In genomic region chr11:87259792-87260191, GRCm38 (mm10) we compare ENCODE assay signal across 22 mouse cellular contexts.
A peak's percentile ranks its signal among the peaks of the same experiment; 100 is the strongest.
DNase-seq lines count a peak whose midpoint lies in the region; ATAC-seq and TF ChIP-seq lines count a peak whose summit lies in the region.
"Had no signal": no experiment of that assay in that cellular context is flagged by ENCODE, and none has a peak within 500 bp of the region (broad histone marks: within the 10 kb centered on the region; RNA-seq: fewer than 3 reads in every experiment).

No protein-coding gene starts in this region.

- TF ChIP-seq POLR2A in thymus, adult 2 months (IDR thresholded peaks at IDR 0.05; ENCODE audit: control insufficient read depth, extremely low read depth, insufficient read depth, low read length, poor library complexity) = no peak

- WGBS in heart, embryonic 13.5 days = 56% methylated on average over 10 of the region's 10 CpGs
- WGBS in thymus, adult 2 months = 31% methylated on average over 10 of the region's 10 CpGs
- 16% methylated on average over 10 of the region's 10 CpGs for WGBS in liver, embryonic 13.5 days (ENCODE audit: insufficient replicate concordance)
- WGBS in stomach, postnatal 0 days = 68% methylated on average over 10 of the region's 10 CpGs

- TF ChIP-seq EP300 in stomach, postnatal 0 days (optimal IDR thresholded peaks at IDR 0.05) = no peak

- peak overlapping the region; percentile 42 for H3K4me2 ChIP-seq in heart, embryonic 13.5 days
- peak overlapping the region; percentile 43 for H3K4me2 ChIP-seq in liver, embryonic 13.5 days
- no peak overlapping the region for H3K4me2 ChIP-seq in stomach, postnatal 0 days (replicated peaks; ENCODE audit: low read depth)
- H3K4me2 ChIP-seq: hindbrain, embryonic 13.5 days; intestine, embryonic 15.5 days had no signal

- TF ChIP-seq CTCF in thymus, adult 2 months (IDR thresholded peaks at IDR 0.05; ENCODE audit: borderline replicate concordance, control insufficient read depth, extremely low read depth, insufficient read depth, low read length, poor library complexity) = no peak
- no peak for TF ChIP-seq CTCF in stomach, postnatal 0 days (IDR thresholded peaks at IDR 0.05; ENCODE audit: low read depth)

- 0 out of 2 replicates have a peak overlapping the region, but pooled peaks have one; percentile 36 for H3K27ac ChIP-seq in heart, embryonic 13.5 days (replicated peaks)
- H3K27ac ChIP-seq in thymus, adult 2 months (ENCODE audit: control insufficient read depth, insufficient read depth, low read length) = peak overlapping the region; percentile 64; the same call in 1 of the 2 replicates
- H3K27ac ChIP-seq in liver, embryonic 13.5 days = no peak overlapping the region
- H3K27ac ChIP-seq in stomach, postnatal 0 days (replicated peaks) = no peak overlapping the region
- H3K27ac ChIP-seq: embryonic facial prominence, embryonic 10.5 days; intestine, embryonic 15.5 days; left cerebral cortex, adult 2 months; limb, embryonic 10.5 days had no signal

- no peak for ATAC-seq in heart, embryonic 13.5 days (ENCODE audit: extremely low read depth, insufficient number of reproducible peaks, low FRiP score, low TSS enrichment)
- peak; percentile 55; the same call in 1 of the 2 replicates for ATAC-seq in liver, embryonic 13.5 days (ENCODE audit: low read depth)
- ATAC-seq in megakaryocyte-erythroid progenitor cell, adult 5-6 weeks (replicated peaks; ENCODE audit: low FRiP score, low TSS enrichment, poor library complexity, severe bottlenecking) = peak; percentile 37; the same call in 1 of the 2 replicates
- ATAC-seq in stomach, postnatal 0 days (ENCODE audit: low FRiP score, low TSS enrichment) = no peak
- ATAC-seq: forebrain, embryonic 14.5 days; intestine, embryonic 15.5 days; midbrain, embryonic 16.5 days; Patski had no signal

- H3K4me3 ChIP-seq in heart, embryonic 13.5 days = peak overlapping the region; percentile 6; the same call in 1 of the 2 replicates
- H3K4me3 ChIP-seq in thymus, adult 2 months (ENCODE audit: control insufficient read depth, insufficient read depth, low read length) = peak overlapping the region; percentile 19; the same call in 1 of the 2 replicates
- no peak overlapping the region for H3K4me3 ChIP-seq in liver, embryonic 13.5 days (replicated peaks)
- H3K4me3 ChIP-seq in stomach, postnatal 0 days (ENCODE audit: low read depth, low read length) = no peak overlapping the region
- H3K4me3 ChIP-seq: embryonic facial prominence, embryonic 10.5 days; hindbrain, embryonic 13.5 days; intestine, embryonic 15.5 days; left cerebral cortex, adult 2 months; limb, embryonic 10.5 days had no signal

- H3K4me1 ChIP-seq in heart, embryonic 13.5 days = peaks cover 26% of the 10 kb centered on the region
- peaks cover 24% of the 10 kb centered on the region for H3K4me1 ChIP-seq in thymus, adult 2 months (replicated peaks; ENCODE audit: control insufficient read depth, insufficient read depth, low read length)
- H3K4me1 ChIP-seq in liver, embryonic 13.5 days (replicated peaks) = peaks cover 19% of the 10 kb centered on the region
- no peaks in the 10 kb centered on the region for H3K4me1 ChIP-seq in stomach, postnatal 0 days (replicated peaks; ENCODE audit: control insufficient read depth, insufficient read depth)
- H3K4me1 ChIP-seq: intestine, embryonic 15.5 days had no signal

- no peak for DNase-seq in heart, adult 11 months
- no peak for DNase-seq in thymus, adult 2 months
- no peak for DNase-seq in thymus, adult 18-20 months
- no peak for DNase-seq in liver, embryonic 13.5 days
- no peak for DNase-seq in adrenal gland, postnatal 10 days
- no peak for DNase-seq in stomach, postnatal 0 days (ENCODE audit: low spot score)
- DNase-seq: B cell, adult 2 months; cerebellum, adult 9-11 months; gastrocnemius, postnatal 36 days; lung, adult 2 months; right cerebral cortex, adult 18-20 months; thymus, postnatal 14 days had no signal

- H3K27me3 ChIP-seq in heart, embryonic 13.5 days (replicated peaks) = no peaks in the 10 kb centered on the region
- no peaks in the 10 kb centered on the region for H3K27me3 ChIP-seq in thymus, adult 2 months (ENCODE audit: control insufficient read depth, insufficient read depth, low read length)
- H3K27me3 ChIP-seq in liver, embryonic 13.5 days = no peaks in the 10 kb centered on the region
- H3K27me3 ChIP-seq in stomach, postnatal 0 days (ENCODE audit: control insufficient read depth, insufficient read depth, low read length) = no peaks in the 10 kb centered on the region
- H3K27me3 ChIP-seq: hindbrain, embryonic 13.5 days; intestine, embryonic 15.5 days; Patski had no signal

- no peaks in the 10 kb centered on the region for H3K36me3 ChIP-seq in heart, embryonic 13.5 days
- H3K36me3 ChIP-seq in thymus, adult 2 months (ENCODE audit: control insufficient read depth, insufficient read depth, low read length) = no peaks in the 10 kb centered on the region
- no peaks in the 10 kb centered on the region for H3K36me3 ChIP-seq in liver, embryonic 13.5 days
- no peaks in the 10 kb centered on the region for H3K36me3 ChIP-seq in stomach, postnatal 0 days (ENCODE audit: control insufficient read depth, insufficient read depth, low read length)
- H3K36me3 ChIP-seq: embryonic facial prominence, embryonic 10.5 days; hindbrain, embryonic 13.5 days; intestine, embryonic 15.5 days; limb, embryonic 10.5 days had no signal

- H3K9ac ChIP-seq in heart, embryonic 13.5 days = no peak overlapping the region
- H3K9ac ChIP-seq in liver, embryonic 13.5 days = no peak overlapping the region
- no peak overlapping the region for H3K9ac ChIP-seq in stomach, postnatal 0 days (ENCODE audit: low read length)
- H3K9ac ChIP-seq: hindbrain, embryonic 13.5 days; intestine, embryonic 15.5 days had no signal

- no peaks in the 10 kb centered on the region for H3K9me3 ChIP-seq in heart, embryonic 13.5 days
- H3K9me3 ChIP-seq in liver, embryonic 13.5 days (replicated peaks) = no peaks in the 10 kb centered on the region
- no peaks in the 10 kb centered on the region for H3K9me3 ChIP-seq in stomach, postnatal 0 days (ENCODE audit: control insufficient read depth, low read length)
- H3K9me3 ChIP-seq: embryonic facial prominence, embryonic 10.5 days; hindbrain, embryonic 13.5 days; intestine, embryonic 15.5 days; limb, embryonic 10.5 days had no signal

Comparison
In these comparisons a context has a peak if more than half of its experiments do, and no peak if none do; other contexts are left out.
1. ATAC-seq: peak in liver, embryonic 13.5 days (single experiment) and megakaryocyte-erythroid progenitor cell, adult 5-6 weeks (single experiment); none in heart, embryonic 13.5 days (single experiment) and stomach, postnatal 0 days (single experiment).
2. H3K27ac ChIP-seq: peak in heart, embryonic 13.5 days (single experiment) and thymus, adult 2 months (single experiment); none in liver, embryonic 13.5 days (single experiment) and stomach, postnatal 0 days (single experiment).
3. H3K4me3 ChIP-seq: peak in heart, embryonic 13.5 days (single experiment) and thymus, adult 2 months (single experiment); none in liver, embryonic 13.5 days (single experiment) and stomach, postnatal 0 days (single experiment).